Mouse (Mus musculus): ENCODE results near the gene Ssc5d.
"Not testable (repeated sequence)": the region's sequence is repeated elsewhere in the genome, so short reads cannot be mapped to it uniquely, and the experiment has no call there.

Ssc5d gene

DNA sequence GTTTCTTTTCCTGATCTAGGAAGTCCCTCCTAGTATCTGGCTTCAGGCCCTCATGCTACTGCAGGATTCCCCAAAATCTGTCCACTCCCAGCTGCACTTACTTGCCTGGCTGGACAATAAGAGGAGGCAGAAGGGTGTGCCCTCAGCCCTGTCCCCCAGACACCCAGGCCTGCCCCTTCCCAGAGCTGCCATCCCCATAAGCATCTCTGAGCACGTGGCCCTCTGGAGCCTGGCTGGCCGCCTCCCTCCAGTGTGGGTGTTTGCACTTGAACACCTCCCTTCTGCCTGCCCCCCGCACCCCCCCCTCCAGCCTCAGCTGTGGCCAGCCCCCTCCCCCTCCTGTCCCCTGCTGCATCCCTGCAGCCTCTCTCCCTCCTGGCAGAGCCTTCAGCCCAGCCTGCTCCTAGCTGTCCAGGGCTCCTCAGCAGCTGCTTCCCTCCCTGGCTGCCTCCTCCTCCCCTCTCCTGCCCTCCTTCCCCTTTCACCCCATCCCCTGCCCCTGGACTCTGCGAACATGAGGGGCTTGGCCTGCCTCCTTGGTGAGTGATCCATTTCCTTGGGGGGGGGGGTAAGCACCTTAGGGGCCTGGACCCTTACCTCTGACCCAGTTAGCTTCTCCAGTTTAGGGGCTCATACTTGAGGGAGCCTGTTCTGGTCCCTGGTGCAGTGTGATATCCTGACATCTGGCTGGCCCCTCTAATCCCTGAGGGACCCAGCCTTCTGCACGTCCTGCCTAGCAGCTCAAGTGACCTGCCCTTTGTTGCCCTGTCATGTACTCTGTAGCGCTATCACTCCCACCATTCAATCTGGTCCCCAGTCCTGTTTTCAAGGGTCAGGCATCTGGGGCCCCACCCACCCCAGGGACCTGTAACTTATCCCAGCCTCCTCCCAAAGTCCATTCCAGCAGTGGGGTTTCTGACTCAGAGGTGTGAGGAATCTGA is at the start of gene Ssc5d:
Ssc5d (plus strand) TSS at position 345 of the 941 bp plus-strand sequence.
- DNase-seq (ENCODE audit: low spot score): no peak

DNA sequence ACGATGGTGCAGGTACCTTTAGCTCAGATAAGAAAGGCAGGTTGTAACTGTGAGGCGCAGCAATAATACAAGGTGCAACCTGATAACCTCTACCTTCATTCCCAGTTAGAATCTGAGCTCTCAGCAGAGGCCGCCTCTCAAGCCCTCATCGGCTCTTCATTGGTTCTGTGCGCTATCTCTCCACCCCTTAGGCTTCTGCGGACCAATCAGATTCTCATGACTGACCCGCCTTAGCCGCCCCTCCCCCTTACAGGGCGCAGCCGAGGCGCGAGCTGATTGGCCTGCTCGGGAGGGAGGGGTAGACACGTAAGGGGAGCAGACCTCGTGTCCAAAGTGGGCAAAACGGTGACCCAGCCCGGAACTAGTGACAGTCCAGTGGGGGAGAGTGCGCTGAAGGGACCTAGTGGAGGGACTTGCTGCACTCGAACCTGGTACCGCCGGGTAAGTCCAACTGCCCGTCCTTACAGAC is 48.8 kb upstream of the Ssc5d start, which contains the start of gene Isoc2a:
Isoc2a (plus strand) TSS at position 401 of the 469 bp plus-strand sequence.
- peak; percentile 92 for DNase-seq (ENCODE audit: low spot score)

DNA sequence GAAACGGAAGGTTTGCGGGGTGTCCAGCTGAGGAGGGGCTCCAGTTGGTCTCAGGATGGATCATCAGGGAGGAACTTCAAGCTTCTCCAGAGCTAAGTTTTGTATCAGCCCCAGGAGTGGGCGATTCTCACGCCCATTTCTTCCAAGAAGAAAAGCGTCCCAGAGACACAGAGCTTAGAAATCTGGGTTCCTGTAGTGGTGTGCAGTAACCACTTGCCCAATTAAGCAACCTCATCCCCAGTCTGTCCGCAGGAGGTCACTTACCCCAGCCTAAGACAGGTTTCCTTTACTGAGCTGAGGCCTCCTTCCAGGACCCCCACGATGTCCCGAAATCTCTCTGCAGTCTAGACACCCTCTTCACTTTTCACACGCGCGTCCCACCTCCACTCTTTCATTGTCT is 48.4 kb upstream of the Ssc5d start:
- no peak for DNase-seq (ENCODE audit: low spot score)

- no peak for DNase-seq (ENCODE audit: low spot score)
These were observed 47.4 kb upstream of the Ssc5d start for GRCm38 (mm10) chr7:4878186-4878585.

- not testable (repeated sequence) for DNase-seq (ENCODE audit: low spot score)
These were observed 46.5 kb upstream of the Ssc5d start for GRCm38 (mm10) chr7:4879036-4879435.

- DNase-seq (ENCODE audit: low spot score): no peak
These were observed 38.9 kb upstream of the Ssc5d start for GRCm38 (mm10) chr7:4886680-4887079.

DNA sequence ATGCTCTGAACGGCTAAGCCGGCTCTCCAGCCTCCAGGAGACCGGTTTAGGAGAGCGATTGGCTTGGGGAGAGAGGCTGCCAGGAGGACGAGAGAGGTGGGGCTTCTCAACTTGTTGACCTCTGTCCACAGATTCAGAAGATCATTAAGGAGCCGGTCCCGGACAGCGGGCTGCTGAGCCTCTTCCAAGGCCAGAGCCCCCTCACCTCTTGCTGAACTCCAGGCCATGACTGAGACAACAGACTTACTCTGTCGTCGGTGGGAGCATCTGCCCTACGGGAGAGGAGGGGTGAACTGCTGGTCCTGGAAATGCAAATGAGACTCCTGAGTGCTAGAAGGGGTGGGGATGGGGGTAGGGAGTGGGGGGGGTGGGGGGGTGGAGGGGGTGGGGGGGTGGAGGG is 30.4 kb upstream of the Ssc5d start:
- DNase-seq (ENCODE audit: low spot score): no peak

DNA sequence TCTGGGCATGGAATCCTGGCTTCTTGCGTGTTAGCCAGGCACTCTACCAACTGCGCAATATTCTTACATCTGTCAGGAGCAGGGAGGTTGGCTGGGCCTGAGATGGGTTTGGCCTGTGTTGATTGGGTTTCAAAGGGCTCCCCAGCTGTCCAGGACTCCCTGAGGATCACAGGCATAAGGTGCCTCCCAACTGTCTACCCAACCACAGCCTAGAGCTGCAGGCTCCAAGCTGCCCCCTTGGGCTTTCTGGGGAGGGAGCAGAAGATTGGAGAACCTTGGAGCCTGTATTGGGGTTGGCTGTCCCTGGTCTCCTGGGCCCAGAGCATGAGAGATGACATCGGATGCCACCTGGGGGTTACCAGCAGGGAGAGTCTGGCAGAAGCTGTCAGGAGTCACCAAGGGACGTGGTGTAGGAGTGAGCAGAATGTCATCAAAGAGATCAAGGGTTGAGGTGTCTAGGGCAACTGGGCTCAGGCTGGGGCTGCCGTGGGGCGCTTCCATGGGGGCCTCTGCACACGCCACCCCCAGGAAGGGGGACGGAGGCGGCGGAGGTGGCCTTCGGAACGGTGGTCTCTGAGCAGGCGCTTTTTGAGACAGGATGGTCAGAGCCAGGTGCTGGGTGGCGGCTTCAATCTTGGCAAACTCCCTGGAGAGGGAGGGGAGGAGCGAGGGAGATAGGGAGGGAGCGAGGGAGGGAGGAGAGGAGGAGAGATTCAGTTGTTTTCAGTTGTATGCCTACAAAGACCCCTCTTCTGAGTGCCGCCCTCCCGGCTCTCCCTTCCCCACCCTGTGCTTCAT is 26.5 kb upstream of the Ssc5d start:
- DNase-seq (ENCODE audit: low spot score): no peak

GRCm38 (mm10) chr7:4899649-4900522 is 25.7 kb upstream of the Ssc5d start:
- no peak for DNase-seq (ENCODE audit: low spot score)

DNA sequence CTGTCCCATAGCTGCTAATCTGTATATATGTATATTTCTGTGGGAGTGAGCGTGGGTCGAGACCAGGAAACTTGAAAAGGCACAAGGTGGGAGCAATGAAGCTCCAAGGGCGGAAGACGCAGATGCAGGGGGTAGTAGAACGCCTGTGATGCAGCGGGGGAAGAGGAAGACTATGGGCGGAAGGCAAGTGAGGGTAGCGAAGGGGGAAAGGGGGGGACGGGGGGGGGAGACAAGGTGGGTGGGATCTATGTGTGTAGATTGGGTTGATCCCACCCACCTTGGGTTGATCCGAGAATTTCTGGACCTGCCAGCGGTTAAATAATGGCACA is 25.1 kb upstream of the Ssc5d start:
- no peak for DNase-seq (ENCODE audit: low spot score)

DNA sequence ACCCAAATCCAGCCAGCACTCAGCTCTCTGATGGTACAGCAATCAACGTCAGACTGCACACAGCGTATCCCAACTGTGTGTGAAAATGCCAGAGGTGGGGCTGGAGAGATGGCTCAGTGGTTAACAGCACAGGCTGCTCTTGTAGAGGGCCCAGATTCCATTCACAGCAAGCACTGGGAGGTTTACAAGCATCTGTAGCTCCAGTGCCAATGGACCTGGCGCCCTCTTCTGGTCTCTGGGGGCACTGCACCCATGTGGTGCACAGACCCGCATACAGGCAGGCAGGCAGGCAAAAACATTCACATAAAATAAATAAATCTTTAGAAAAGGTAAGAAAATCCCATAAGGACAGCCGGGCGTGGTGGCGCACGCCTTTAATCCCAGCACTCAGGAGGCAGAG is 24.4 kb upstream of the Ssc5d start:
- DNase-seq (ENCODE audit: low spot score): peak; percentile 46

GRCm38 (mm10) chr7:4902404-4902803 is 23.2 kb upstream of the Ssc5d start:
- no peak for DNase-seq (ENCODE audit: low spot score)

DNA sequence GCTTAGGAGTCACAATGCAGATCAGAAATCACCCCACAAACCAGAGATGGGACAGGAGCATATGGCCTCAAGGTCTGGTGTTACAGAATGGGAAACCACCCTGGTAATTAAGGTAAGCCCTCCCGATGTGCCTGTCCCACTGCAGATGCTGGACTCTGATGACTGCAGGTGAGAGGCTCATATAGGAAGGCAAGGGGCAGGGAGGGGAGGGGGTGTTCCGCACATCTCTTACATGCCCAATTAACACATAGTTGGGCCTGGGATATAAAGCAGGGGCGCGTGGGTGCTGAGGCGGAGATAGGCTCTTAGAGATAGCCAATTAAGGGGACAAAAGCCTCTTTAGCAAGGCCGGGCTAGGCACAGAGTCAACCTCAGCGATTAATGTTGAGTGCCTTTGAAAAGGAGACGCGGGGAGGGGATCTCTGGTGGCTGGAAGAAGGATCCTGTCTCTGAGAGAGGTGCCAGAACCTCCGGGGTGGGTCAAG is 19.1 kb upstream of the Ssc5d start, which contains the start of gene Gm36210:
Gm36210 (minus strand) TSS at position 51 of the 485 bp plus-strand sequence.
- DNase-seq (ENCODE audit: low spot score): no peak

- DNase-seq (ENCODE audit: low spot score): no peak
These were observed 14.0 kb upstream of the Ssc5d start for GRCm38 (mm10) chr7:4911561-4911960.

DNA sequence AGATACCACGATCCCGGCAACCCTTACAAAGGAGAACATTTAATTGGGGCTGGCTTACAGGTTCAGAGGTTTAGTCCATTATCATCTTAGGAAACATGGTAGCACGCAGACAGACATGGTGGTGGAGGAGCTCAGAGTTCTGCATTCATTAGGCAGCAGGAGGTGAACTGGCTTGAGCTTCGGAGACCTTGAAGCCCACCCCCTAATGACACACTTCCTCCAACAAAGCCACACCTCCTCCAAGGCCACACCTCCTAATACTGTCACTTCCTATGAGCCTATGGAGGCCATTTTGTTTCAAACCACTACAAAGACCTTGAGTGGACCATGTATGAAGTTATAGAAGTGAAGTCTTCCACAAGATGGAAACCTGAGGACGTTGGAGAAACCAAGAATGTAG is 13.3 kb upstream of the Ssc5d start:
- DNase-seq (ENCODE audit: low spot score): no peak

GRCm38 (mm10) chr7:4915007-4915665 is 10.4 kb upstream of the Ssc5d start, which contains the start of gene Zfp628:
Gene Zfp628, plus strand, starts transcription at chr7:4915217.
- peak; percentile 96 for DNase-seq (ENCODE audit: low spot score)

DNA sequence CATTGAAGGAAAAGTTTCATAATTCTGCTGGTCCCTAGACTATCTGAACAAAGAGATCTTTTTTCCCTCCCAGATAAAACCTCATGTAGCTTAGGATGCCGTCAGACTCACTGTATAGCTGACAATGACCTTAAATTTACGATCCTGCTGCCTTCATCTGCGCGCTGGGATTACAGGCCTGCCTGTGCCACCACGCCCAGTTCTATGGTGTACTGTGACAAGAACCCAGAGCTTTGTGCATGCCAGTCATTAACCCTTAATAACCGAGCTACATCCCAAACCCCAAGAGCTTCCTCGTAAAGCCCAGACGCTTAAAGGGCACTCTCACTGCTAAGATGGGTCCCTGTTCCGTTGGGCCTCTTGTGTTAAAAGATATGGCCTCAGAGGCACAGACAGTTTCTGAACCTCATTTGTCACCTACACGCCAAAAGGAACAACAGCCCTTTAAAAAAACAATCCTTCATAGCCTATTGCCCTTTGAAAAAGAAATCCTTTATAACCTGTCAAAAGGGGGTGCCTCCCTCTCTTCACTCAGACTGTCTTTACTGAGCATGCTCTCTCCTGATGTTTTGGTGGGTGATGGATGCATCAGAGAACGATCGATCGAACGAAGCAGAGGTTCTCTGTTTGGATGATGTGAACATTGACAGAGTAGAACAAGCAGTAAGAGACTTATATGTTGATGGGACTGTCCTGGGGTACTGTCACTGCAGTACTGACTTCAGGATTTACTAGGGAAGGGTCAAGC is 9.7 kb upstream of the Ssc5d start:
- DNase-seq (ENCODE audit: low spot score): no peak

DNA sequence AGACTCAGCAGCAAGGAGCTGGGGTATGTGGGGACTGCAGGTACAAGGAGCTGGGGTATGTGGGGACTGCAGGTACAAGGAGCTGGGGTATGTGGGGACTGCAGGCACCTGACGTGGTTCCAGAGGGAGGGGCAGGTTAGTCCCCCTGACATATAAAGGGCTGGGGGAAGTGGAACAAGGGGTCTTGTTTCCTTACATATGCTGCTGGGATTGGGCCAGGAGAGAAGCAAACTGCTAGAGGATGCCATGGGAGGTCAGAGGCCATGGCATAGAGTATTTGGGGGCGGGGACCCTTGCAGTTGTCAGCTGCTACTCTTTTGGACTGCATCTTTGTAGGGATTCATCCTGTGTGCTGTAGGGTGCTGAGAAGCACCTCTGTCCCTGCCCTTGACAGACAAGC is 8.1 kb upstream of the Ssc5d start:
- no peak for DNase-seq (ENCODE audit: low spot score)

DNA sequence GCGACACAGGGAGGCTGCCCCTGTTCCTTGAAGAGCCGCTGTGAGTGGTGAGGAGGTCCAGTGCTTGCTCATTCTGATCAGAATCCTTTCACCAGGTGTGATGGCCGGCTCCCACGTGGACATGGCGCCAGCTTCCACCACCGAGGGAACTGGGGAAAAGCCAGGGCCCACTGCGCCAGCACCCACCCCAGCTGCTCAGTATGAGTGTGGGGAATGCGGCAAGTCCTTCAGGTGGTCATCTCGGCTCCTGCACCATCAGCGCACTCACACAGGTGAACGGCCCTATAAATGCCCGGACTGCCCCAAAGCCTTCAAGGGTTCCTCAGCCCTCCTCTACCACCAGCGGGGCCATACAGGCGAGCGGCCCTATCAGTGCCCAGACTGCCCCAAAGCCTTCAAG is 6.9 kb upstream of the Ssc5d start:
- no peak for DNase-seq (ENCODE audit: low spot score)

DNA sequence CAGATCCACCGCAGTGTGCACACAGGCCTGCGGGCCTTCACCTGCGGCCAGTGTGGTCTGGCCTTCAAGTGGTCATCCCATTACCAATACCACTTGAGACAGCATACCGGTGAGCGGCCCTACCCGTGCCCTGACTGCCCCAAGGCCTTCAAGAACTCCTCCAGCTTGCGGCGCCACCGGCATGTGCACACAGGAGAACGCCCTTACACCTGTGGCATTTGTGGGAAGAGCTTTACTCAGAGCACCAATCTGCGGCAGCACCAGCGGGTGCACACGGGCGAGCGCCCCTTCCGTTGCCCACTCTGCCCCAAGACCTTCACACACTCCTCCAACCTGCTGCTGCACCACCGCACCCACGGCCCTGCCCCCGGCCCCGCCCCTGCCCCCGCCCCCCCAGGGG is 6.5 kb upstream of the Ssc5d start:
- no peak for DNase-seq (ENCODE audit: low spot score)
